Mouse (Mus musculus) lung, adult 2 months (tissue): Measurements from ENCODE around the gene 4933430I17Rik.

Experiments used
- CTCF ChIP-seq: fragments of 200-500 bp; IDR thresholded peaks from 2 replicates; pipeline ENCODE4 v1.5.1; 2011; ENCODE audit warnings: mild to moderate bottlenecking, low read length, control low read depth; ENCODE audit not compliant: insufficient read depth
- POLR2A ChIP-seq: fragments of 200-500 bp; IDR thresholded peaks from 2 replicates; pipeline ENCODE4 v1.6.1; 2011; ENCODE audit warnings: low read depth, mild to moderate bottlenecking, control low read depth, low read length, borderline replicate concordance; ENCODE audit errors: extremely low read depth

GRCm38 (mm10) chr4:62559797-62560329, 34.7 kb downstream of the 4933430I17Rik start, which contains the start of gene Rgs3:
- no peak for TF ChIP-seq CTCF
- no peak for TF ChIP-seq POLR2A
